Mouse (Mus musculus) neutrophil, adult 83 days (primary cell): ENCODE results near the gene Hist2h2aa2. TPM values are rescaled to one million over a fixed set of nuclear protein-coding genes. Genes with fewer than 3 reads are reported as not detected.

ENCODE experiments used
- total RNA-seq, 2 experiments: library from RNA; stranded (reverse); gene quantifications; one replicate each; pipeline ENCODE4 v1.2.4; 2023

The Hist2h2aa2 gene
- 1,000 to 10,000 TPM; 3,196 to 3,522 TPM for total RNA-seq

GRCm38 (mm10) chr3:96239949-96240798 is at the start of gene Hist2h2aa2:
Gene Hist2h2aa2, minus strand, starts transcription at chr3:96240276.

GRCm38 (mm10) chr3:96269511-96270474 is 29.7 kb upstream of the Hist2h2aa2 start, which contains the start of gene Hist2h2bb:
Gene Hist2h2bb, plus strand, starts transcription at chr3:96269752.

DNA sequence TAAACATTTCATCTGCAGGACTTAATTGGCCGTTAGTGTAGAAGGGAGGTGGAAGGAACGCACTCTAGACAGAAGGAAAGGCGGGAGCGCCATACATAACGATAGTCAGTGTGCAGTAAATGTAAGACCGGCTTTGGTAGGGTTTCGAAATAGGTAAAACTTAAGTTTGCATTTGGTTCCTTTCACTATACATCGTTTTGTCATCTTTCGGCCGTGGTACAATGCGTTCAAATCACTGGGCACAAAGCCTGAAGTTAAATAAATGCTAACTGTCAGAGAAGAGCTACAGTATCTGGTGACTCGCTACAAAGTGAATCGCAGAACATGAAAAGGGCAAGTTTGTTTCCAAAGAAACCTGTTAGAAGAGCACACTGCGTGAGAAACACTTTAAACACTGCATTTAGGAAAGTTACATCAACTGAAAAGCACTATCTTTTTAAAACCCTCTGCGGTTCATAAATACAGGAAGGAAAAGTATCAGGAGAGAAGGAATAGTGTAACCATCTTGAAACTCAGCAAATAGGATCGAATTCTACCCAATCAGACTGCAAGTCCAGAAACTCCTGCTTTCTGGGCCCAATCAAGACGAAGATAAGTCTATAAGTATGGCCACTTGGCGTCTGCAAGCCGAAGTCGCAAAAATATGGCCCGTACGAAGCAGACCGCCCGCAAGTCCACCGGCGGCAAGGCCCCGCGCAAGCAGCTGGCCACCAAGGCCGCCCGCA is 28.1 kb upstream of the Hist2h2aa2 start, which contains the start of gene Hist2h3b:
TSS of gene Hist2h3b (plus strand) at position 604 of the 725 bp plus-strand sequence.

GRCm38 (mm10) chr3:96262979-96263550 is 23.0 kb upstream of the Hist2h2aa2 start, which contains the start of gene Hist2h4:
Gene Hist2h4, minus strand, starts transcription at chr3:96263311.

DNA sequence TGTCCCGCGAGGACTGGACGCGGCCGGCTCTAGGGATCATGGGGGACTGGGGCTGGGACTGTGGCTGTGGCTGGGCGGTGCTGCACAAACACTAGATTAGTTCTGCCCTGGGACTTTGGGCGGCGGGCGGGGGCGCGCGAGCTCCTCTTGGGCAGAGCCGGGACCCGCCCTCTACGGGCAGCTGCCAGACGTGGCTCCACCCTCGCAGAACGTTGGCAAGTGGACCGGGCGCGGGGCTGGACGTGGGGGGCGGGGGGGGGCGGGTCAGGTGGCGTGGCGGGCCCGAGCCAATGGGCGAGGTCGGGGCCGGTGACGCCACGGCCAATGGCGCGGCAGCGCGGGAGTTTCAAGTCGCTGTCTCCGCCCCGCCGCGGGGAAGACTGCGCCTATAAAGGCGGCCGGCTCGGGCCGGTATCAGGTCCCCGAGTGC is 6.4 kb upstream of the Hist2h2aa2 start, which contains the start of gene Hist2h3c1:
TSS of gene Hist2h3c1 (plus strand) at position 259 of the 430 bp plus-strand sequence.

GRCm38 (mm10) chr3:96245003-96245886 is 5.2 kb upstream of the Hist2h2aa2 start, which contains the start of gene Hist2h2aa1:
Gene Hist2h2aa1, plus strand, starts transcription at chr3:96245497.

GRCm38 (mm10) chr3:96238954-96239793 is 902 bp downstream of the Hist2h2aa2 start, which contains the start of gene Hist2h3c2:
Gene Hist2h3c2, minus strand, starts transcription at chr3:96239127.

DNA sequence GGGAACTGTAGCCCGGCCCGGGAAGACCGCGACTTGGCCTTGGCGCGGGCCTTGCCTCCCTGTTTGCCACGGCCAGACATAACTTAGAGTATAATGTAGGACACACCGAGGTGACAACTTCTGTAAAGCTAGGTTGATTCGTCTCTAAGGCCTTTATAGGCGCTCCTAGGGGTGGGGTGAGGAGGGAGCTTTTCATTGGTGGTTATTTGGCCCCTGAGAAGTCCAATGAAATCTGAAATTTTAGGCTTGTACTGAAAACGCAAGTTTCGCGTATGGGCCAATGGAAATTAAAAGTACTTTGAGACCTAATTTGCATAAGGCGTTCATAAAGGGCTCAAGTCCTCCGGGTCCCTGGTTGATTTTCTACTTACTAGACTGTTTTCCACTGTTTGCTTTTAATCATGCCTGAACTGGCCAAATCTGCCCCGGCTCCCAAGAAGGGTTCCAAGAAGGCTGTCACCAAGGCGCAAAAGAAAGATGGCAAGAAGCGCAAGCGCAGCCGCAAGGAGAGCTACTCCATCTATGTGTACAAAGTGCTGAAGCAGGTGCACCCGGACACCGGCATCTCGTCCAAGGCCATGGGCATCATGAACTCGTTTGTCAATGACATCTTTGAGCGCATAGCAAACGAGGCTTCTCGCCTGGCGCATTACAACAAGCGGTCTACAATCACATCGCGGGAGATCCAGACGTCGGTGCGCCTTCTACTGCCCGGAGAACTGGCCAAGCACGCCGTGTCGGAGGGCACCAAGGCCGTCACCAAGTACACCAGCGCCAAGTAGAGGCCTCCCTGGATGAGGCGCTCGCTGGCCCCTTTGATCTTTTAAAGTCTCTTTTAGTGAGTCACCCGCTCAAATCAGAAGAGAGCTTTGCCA is 19.1 kb downstream of the Hist2h2aa2 start, which contains the start of the genes Hist2h2ac and Hist2h2be:
TSS of gene Hist2h2ac (minus strand) at position 116 of the 875 bp plus-strand sequence.
TSS of gene Hist2h2be (plus strand) at position 355 of the 875 bp plus-strand sequence.

GRCm38 (mm10) chr3:96219661-96220130 is 20.4 kb downstream of the Hist2h2aa2 start, which contains the start of the genes Bola1 and Hist2h2ab:
Gene Bola1, minus strand, starts transcription at chr3:96219709.
Gene Hist2h2ab, plus strand, starts transcription at chr3:96219865.

Other genes starting within 250 kb of the Hist2h2aa2 start
- gene Plekho1, start 244.3 kb downstream of the Hist2h2aa2 start, total RNA-seq = 10 to 100 TPM; 51.4 to 57.8 TPM
- 10 to 100 TPM; 13.5 to 17.9 TPM for gene Vps45, start 181.8 kb downstream of the Hist2h2aa2 start, total RNA-seq
- 10 to 100 TPM; 15.9 to 17.8 TPM for gene Otud7b, start 135.7 kb downstream of the Hist2h2aa2 start, total RNA-seq
- not detected for gene Mtmr11, start 78.3 kb downstream of the Hist2h2aa2 start, total RNA-seq
- gene Sf3b4, start 67.9 kb downstream of the Hist2h2aa2 start, total RNA-seq = 10 to 100 TPM; 39.0 to 40.5 TPM
- under 1 TPM; 0.42 to 0.75 TPM for gene Sv2a, start 59.1 kb downstream of the Hist2h2aa2 start, total RNA-seq
- gene Bola1, start 20.6 kb downstream of the Hist2h2aa2 start, total RNA-seq = 10 to 100 TPM in 1 of 2 experiments, 1 to 10 TPM in 1; 5.7 to 11.1 TPM
- gene Hist2h2ab, start 20.4 kb downstream of the Hist2h2aa2 start, total RNA-seq = 10 to 100 TPM; 20.9 to 23.1 TPM
- gene Hist2h2ac, start 19.4 kb downstream of the Hist2h2aa2 start, total RNA-seq = 100 to 1,000 TPM; 424 to 490 TPM
- gene Hist2h2be, start 19.2 kb downstream of the Hist2h2aa2 start, total RNA-seq = 1 to 10 TPM; 3.7 to 6.5 TPM
- 100 to 1,000 TPM; 496 to 503 TPM for gene Hist2h3c2, start 1.1 kb downstream of the Hist2h2aa2 start, total RNA-seq
- 10 to 100 TPM in 1 of 2 experiments, 1 to 10 TPM in 1; 6.3 to 13.0 TPM for gene Hist2h2aa1, start 5.2 kb upstream of the Hist2h2aa2 start, total RNA-seq
- not detected for gene Hist2h3c1, start 6.4 kb upstream of the Hist2h2aa2 start, total RNA-seq
- gene Hist2h4, start 23.0 kb upstream of the Hist2h2aa2 start, total RNA-seq = 100 to 1,000 TPM; 251 to 296 TPM
- gene Hist2h3b, start 28.4 kb upstream of the Hist2h2aa2 start, total RNA-seq = 1,000 to 10,000 TPM; 2,401 to 2,465 TPM
- gene Hist2h2bb, start 29.5 kb upstream of the Hist2h2aa2 start, total RNA-seq = 1,000 to 10,000 TPM; 1,933 to 2,040 TPM
- gene Fcgr1, start 53.7 kb upstream of the Hist2h2aa2 start, total RNA-seq = 1 to 10 TPM; 3.4 to 4.2 TPM
- not detected for gene BC107364, start 212.0 kb upstream of the Hist2h2aa2 start, total RNA-seq